Mouse (Mus musculus) heart, adult 2 months (tissue): ENCODE measurements around the gene Cacna1d.

Source experiments
- CTCF ChIP-seq: fragments of 200-600 bp; IDR thresholded peaks from 2 replicates; pipeline ENCODE4 v1.8.1; 2022; ENCODE audit warnings: antibody characterized with exemption, mild to moderate bottlenecking, moderate library complexity
- EP300 ChIP-seq: fragments of 200-500 bp; IDR thresholded peaks from 2 replicates; pipeline ENCODE4 v1.6.1; 2011; ENCODE audit warnings: low read depth, low read length, control low read depth; ENCODE audit not compliant: insufficient read depth
- POLR2A ChIP-seq: fragments of 200-500 bp; IDR thresholded peaks from 2 replicates; pipeline ENCODE4 v1.6.1; 2011; ENCODE audit warnings: mild to moderate bottlenecking, low read depth, low read length, control low read depth; ENCODE audit not compliant: insufficient read depth

DNA sequence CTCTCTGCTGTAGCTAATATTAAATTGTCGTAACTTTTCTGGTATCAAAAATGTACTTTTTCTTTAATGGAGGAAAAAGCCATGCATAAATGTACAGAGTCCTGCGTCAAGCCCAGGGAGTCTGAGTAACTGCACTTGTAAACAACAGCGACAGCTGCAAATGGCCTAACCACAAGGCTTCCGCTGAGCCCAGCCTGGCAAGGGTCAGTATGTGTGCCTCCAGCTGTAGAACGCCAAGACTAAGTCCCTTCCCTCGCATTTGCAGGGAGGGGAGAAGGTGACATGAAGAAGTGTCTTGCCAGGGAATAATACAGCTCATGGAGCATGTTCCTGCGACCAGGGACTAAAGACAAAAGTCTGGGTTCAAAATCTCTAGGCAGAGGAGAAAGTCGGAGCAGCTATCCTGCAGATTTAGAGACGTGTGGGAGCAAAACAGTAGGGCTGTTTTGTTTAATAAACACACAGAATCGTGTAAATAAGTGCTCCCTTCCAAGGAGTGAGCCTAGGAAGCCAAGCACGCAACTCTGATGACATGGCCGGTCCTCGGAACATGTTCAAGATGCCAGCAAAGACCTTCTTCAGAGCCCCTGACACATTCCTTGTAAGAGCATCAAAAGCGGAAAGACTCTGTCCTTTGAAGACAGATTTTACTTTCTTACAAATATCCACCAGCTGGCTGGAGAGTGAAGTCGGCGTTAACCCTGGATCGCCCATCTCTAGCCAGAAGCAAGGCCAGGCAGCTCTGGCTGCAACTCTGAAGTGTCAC, 160.7 kb downstream of the Cacna1d start:
- TF ChIP-seq EP300 (no peak), CTCF (no peak), POLR2A (no peak)
